Mouse (Mus musculus) layer of hippocampus, adult 18-20 months (tissue): Measurements from ENCODE around the gene Slc5a10. TPM values are rescaled to one million over a fixed set of nuclear protein-coding genes. Genes with fewer than 3 reads are reported as not detected.

Experiments used
- DNase-seq, 2 experiments: peaks; one replicate each; pipeline ENCODE4 v3.0.0; 2022; ENCODE audit warnings: low spot score in 2 of 2
- long read RNA-seq: library from polyadenylated mRNA; stranded (forward); transcript quantifications from one replicate; pipeline ENCODE4 v2.0.0, GENCODE M21; 2021
- total RNA-seq, 2 experiments: library from RNA; stranded (reverse); gene quantifications; 2 replicates each; pipeline ENCODE4 v1.2.3; 2021

Slc5a10 gene
- under 1 TPM; 0.36 to 0.37 TPM for total RNA-seq
- long read RNA-seq: 0 reads

DNA sequence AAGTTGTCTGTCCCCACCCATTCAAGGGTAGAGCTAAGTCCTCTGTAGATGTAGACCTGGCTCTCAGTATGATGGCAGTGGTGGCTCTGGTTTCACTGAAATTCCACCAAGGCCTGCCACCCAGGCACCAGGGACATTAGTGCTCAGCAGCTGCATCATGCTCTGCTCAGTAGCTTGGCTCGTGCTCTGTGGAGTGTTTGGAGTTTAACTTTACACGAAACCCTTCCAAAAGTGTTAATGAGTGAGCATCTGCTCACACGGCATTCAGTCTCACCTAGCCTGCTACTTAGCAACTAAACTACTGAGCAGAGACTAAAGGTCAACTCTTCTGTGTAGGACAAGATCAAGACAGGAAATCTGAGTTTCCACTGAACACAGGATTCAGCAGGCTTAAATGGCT is at the start of gene Slc5a10:
Slc5a10 (minus strand) TSS at position 191 of the 400 bp plus-strand sequence.
- DNase-seq: no peak

DNA sequence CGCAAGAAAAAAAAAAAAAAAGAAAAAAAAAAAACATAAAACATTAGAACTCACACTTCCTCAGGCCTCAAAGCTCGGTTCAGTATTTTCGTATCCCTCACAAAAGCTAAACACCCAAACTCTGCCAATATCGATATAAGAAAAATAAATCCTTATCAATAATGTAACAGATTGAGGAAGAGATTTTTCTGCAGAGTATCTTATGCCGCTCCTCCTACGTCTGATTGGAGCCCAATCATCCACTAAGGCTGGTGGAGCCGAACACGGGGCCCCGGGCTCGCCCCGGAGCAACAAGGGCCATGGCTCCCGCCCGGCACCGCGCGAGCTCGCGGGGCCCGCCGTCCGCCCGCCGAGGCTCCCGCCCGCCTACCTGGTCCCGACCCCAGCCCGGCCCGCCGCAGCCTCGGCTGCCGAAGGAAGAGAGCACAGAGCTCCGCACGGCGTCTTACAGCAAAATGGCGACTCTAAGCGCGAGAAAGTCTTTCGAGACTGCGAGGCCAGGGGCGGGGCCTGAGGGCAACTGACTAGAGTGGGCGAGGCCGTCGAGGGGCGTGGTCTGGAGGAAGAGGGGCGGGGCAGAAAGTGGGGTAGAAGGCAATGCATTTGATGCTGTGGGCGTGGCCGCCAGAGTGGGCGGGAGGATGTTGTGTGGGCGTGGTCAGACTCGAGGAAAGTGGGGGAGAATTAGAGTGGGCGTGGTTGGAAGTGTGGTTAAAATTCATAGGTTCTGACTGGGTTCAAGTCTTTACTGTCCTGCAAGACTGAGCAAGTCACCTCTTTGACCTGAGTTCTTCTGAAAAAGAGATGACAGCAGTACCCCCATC is 41.2 kb upstream of the Slc5a10 start, which contains the start of gene Prpsap2:
Prpsap2 (minus strand) TSS at position 505 of the 824 bp plus-strand sequence.
- peak; percentile 92 to 97 for DNase-seq

DNA sequence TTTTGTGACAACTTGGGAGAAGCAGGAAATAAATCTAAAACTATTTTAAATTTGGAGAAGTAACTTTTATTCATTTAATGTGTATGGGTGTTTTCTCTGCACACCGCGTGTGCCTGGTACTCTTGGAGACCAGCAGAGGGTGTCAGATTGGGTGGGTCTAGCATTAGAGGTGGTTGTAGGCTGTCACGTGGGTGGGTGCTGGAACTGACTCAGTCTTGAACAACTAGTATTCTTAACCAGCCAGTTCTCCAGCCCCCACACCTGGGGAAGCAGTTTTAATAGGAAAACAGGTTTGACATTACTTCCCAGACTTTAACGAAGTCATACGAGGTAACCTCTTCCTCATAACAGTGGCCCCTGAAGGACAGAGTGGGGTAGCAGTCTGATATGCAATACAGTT is 39.9 kb upstream of the Slc5a10 start:
- peak in 1 of 2 experiments; percentile 53 for DNase-seq

DNA sequence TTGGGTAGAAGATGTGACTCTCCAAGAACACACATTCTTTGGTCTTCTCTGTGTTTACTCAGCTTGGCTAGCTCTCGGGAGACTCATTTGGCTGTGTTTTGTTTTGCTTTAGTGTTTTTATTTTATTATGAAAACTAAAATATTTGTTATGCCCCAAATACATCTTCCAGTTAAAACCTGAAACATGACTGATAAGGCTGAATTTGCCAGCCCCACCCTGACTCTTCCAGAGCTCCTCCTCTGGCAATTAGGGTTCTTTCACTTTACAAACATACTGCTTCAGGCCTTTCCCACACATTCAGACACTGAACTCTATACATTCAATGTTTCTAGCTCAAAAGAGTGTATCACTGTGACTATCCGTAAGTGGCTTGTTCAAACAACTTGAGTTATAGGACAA is 36.5 kb upstream of the Slc5a10 start:
- no peak for DNase-seq

DNA sequence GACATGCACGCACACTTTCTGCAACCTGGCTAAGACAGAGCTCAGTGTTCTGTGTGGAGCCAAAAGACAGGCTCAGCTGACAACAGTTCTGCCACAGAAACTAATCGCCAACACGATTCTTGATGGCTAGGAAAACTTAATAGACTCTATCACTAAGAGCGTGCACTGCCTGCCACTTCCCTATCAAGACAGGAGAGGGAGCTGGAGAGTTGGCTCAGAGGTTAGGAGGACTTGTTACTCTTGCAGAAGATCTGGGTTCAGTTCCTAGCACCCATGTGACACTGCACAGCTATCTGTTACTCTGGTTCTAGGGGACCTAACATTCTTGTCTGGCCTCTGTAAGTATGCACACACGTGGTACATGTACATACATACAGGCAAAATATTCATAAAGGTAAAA is 31.0 kb upstream of the Slc5a10 start:
- DNase-seq: no peak

DNA sequence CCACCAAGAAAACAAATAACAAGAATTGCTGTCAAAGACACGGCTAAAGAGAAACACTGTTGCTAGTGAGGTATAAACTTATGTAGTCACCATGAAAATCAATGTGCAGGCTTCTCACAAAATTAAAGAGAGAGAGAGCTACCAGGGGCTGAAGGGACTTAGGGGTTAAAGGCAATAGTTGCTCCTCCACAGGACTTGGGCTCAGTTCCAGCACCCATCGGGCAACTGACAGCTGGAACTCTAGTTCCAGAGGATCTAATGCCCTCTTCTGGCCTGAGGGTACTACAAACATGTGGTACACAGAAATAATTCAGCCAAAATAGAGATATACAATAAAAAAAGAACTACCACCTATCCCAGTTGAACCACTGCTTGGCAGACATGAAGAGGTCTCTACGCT is 26.5 kb upstream of the Slc5a10 start:
- no peak for DNase-seq

DNA sequence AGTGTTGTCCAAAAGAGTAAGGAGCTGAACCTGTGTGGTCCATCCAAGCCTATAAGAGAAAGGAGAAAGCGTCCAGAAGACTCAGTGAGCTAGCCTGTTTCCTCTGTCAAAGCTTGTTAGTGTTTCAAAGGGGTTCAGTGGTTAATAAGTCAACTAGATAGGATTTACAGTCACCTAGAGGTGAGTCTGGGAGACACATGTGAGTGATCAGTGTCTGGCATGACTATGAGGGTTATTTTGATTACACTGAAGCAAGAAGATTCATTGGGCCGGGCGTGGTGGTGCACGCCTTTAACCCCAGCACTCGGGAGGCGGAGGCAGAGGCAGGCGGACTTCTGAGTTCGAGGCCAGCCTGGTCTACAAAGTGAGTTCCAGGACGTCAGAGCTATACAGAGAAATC is 25.2 kb upstream of the Slc5a10 start:
- no peak for DNase-seq

DNA sequence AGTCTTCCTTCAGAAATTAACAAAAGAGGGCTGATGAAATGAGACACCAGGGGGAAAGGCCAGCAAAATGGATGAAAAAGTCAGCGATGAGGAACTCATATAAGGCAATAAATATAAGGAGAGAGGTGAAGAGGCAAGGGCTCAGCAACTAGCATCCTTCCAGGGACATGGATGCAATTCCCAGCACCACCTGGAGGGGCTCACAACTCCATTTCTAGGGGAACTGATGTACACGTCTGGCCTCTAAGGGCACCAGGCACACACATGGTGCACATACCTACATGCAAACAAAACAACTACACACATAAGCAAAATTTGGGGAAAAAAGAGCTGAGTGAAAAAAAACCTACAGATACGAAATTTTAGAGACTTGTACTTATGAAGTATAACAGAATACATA is 23.8 kb upstream of the Slc5a10 start:
- no peak for DNase-seq

DNA sequence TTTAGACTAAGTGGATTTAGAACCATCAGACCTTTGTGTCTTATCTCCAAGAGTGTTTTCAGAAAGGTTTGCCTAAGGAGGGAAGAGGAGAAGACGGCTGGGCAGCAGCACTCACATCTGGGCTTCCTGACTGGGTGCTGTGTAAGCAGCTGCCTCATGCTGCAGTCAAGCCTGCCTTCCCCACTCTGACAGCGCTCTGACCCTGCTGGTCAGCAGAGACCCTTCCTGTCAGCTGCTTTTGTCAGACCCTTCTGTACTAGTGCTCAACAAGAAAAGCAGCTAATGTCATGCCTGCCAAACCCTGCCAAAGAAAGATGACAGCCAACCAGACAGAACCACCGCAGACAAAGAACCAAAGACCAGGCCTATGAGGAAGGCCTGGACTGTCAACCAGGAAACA is 23.1 kb upstream of the Slc5a10 start:
- no peak for DNase-seq

DNA sequence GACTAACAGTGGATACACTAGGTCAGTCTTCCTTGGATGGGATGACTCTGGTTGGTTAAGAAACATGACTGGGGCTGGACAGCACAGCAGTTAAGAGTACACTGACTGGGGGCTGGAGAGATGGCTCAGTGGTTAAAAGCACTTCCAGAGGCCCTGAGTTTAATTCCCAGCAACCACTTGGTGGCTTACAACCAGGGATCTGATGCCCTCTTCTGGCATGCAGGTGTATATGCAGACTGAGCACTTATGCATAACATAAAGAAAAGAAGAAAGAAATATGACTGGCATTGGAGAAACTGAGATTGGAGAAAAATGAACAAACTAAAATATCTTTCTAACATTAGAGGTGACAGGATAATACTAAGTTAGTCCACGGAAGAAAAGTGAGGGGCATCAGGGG is 19.9 kb upstream of the Slc5a10 start:
- no peak for DNase-seq

DNA sequence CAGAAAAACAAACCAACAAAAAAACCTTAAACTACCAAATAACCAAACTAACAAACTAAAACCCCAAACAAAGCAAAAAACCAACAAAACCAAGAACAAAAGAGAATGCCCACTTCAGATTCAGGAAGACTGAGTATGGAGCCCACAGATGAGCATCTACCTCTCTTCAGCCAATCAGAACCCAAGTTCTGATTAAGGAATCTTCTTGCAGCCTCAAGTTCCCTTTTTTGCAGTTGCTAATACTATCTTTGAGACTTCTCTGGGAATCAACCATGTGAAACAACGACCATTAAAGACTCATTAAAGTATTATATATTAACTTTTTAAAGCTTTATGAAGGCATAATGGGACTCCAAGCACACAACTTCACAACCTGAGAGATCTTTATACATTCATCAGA is 16.7 kb upstream of the Slc5a10 start:
- DNase-seq: no peak

DNA sequence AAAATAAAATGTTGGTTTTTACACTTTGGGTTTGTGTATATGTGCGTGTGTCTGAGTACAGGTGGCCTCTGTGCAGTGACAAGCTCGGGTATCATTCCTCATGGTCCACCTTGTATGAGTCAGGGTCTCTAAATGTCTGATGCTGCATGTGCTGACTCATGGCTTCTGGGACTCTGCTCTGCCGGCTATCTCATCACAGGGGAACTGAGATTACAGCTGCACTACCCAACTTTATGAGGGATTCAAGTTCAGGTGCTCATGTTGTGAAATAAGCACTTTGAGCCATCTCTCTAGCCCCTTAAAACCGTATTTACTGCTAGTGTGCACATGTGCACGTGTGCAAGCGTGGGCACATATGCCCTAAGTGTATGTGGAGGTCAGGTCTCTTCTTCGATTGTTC is 12.0 kb upstream of the Slc5a10 start:
- no peak for DNase-seq

DNA sequence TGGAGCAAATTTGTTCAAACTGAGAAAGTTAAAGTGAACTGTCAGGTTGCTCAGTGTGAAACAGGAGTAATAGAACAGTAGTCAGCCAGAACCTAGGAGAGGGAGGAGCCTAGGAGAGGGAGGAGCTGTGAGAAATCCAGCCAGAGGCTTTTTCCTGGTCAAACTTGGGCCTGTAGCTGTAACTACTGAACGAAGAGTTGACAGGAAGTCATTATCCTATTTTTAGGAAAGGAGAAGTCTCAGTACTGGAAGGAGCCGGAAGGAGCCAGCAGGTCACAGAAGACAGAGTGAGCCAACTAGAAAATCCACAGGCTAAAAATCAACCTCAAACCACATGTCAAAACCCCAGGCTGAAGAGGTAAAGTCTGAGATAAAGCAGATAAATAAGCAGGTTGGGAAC is 7.4 kb upstream of the Slc5a10 start:
- no peak for DNase-seq

DNA sequence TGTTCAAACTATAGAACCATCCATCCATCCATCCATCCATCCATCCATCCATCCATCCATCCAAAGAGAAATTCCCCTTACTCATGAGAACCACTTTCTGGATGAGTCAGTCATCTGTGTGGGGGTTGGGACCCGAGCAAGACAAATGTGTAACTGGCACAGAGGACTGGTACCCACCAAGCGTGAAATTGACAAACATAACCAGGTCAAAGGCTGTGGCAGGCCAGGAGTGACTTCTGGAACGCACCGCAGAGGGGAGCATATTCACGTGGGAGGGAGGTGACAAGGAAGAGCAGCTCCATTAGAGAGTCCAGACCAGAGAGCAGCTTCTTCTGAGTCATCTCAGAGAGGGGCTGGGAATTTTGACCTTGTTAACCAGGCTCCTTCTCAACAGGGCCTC is 1.5 kb upstream of the Slc5a10 start:
- DNase-seq: no peak

DNA sequence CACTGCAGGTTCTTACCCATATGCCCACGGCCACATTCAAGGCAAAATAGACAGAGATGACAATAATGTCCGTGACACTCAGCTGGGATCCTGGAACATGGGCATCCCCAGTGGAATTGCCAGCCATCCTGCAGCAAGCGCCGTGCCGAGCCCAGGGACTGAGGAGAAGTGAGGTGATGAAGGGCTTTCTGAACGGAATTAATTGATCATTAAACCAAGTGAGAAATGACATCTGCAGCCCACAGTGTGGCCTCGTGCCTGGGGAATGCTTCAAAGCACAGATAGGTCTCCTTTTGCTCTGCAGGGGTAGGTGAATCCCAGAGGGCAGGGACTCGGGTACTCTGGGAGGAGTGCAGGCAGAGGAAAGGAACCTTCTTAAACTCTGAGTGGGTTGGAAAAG is 800 bp downstream of the Slc5a10 start:
- no peak for DNase-seq

DNA sequence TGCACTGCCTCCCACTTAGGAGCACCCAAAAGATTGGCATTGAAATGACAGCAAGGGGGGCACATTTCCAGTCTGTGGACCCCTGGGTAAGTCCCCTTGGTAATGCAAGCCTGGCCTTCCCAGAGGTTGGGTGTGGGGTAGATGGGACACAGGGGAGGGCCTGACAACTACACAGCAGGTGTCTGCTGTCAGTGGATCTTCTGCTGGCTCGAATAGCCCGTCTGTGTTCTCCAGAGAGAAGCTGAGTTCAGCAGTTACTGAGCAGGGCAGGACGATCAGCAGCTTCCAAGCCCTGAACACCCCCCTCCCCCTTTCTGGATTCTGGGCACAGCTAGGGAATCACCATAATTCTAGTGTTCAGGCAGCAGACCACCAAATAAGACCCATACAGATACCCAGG is 1.2 kb downstream of the Slc5a10 start:
- DNase-seq: no peak

DNA sequence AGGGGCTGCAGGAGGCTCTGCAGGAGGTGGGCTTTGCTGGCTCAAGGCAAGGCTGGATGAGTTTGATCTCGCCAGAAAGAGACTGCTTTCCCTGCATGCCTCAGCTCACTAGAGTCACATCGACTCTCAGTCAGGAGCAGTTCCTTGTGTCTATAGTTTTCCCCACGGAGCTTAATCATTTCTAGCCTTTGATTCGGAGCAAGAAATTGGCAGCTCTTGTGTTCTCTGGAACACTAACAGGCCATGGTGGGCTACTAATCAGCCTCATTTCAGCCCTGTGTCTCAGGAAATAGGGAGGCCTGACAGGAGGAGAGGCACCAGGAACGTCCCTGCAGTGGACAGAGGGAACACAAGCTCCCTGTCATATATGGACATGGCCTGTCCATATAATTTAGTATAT is 2.6 kb downstream of the Slc5a10 start:
- DNase-seq: no peak

DNA sequence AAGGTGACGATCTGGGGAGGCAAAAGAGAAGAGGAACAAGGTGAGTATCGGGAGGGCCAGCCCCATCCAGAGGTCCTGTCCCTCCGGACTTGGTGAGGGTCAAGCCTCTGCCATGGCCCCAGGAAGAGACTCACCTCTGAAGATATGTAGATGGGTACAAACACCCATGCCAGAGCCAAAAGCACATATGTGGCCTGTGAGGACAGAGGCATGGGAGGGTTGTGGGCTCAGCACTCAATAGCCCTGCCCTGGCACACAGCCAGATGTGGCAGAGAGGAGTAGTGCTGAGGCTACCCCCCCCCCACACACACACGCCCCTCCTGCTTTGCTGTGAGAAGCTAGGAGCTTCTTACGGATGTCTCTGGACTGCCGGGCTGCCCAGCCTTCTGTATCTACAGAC is 5.5 kb downstream of the Slc5a10 start:
- no peak for DNase-seq

DNA sequence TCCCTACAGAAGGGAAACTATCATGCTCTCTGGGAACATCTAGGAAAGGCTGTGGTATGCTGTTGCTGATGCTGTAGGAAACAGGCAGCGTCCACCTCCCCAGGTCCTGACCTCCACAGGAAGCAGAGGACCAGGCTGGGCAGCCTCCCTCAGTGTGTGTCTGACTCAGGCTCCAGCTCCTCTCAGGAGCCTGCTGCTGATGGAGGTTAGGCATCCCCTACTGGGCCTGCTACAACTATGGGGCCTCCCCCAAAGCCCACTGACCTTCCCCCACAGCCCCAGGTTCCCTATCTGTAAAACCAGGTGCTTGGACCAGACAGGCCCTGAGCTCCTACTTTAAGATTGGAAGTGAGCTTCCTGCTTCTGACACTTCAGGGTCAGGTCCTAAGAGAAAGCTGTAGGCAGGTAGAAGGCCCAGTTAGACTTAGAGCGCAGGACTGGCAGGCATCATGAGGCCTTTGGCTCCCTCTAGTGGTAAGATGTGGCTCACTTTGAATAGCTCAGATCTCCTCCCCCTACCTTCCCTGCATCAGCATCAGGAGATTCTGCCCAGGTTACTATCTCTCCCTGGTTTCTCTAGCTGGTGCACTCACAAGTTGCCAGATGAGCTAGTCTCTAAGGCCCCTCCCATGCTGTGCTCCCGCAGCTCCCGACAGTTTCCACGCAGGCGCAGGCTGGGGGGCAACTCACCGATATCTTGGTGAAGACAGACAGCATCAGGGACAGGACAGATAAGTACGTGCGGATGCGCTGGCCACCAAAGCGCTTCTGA is 6.1 kb downstream of the Slc5a10 start:
- peak; percentile 48 to 90 for DNase-seq

DNA sequence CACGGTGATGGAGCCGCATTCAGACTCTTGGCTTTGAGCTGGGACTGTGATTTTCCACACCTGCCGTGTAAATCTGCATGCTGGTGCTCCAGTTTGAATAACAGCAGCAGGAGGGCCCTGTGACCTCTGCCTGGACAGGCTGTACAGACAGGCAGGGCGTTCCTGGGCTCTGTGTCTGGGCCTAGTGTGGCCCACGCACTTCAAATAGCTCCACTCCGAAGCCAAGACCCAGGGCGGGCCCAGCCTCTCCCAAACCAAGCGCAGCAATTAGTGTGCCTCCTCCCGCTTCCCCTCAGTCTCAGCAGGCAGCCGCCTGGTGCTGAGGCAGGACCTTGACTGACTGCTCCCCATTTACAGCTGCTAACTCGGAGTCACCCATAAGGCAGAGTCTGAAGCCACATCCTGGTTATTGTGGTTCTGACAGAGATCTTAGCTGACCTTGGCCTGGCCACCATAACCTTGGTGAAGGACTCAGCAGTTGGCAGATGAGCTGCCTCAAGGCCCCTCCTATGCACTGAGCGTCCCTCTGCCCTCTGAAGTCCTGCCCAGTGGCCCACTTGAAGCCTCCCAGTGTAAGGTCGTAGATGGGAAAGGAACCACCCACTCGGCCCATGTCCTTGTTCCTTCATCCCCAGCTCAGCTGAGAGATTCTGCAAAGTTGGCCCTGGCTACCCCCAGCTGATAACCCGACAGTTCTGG is 7.3 kb downstream of the Slc5a10 start:
- no peak for DNase-seq

DNA sequence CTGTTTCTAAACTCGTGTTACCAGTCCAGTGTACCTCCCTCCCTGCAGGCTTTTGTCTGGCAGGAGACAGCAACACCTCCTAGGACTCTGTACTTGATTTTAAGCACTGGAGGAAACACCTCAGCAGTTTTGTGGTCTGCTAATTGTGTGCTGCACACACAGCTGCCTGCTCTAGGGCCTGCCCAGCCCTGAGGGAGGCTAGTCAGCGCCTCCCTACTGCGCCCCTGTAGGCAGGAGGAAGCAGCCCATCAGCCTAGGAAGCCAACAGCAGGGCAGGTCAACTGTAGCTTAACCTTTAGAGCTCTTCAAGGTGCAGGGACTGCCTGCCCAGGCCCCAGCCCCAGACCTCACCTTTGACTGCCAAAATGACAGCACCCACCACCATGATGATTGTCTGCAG is 11.7 kb downstream of the Slc5a10 start:
- no peak for DNase-seq

DNA sequence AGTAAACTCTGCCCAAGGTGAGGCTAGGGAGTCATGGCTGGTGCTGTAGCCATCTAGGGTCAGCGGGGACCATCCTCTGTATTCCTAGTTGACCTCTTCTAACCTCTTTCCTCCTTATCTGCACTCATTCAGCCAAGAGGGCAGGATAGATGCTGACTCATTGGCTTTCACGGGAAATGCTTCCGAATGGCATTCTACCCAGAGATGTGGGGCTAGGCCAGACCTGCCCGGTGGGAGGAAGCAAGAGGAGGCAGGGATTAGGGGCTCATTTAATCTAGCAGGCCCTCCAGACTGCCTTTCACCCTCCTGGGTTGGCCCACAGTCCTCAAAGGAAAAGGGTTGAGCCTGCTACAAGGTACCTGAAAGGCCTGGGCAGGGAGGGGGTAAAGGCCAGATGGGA is 14.4 kb downstream of the Slc5a10 start:
- DNase-seq: no peak
